11 mouse cellular contexts compared by ENCODE assay signal in genomic region chr13:84750136-84750535, GRCm38 (mm10).
"Had no signal": no experiment of that assay in that cellular context is flagged by ENCODE, and none has a peak within 500 bp of the region (broad histone marks: within the 10 kb centered on the region; RNA-seq: fewer than 3 reads in every experiment).

No protein-coding gene starts in this region.

- H3K27ac ChIP-seq: kidney, postnatal 0 days; liver, embryonic 13.5 days had no signal

- DNase-seq: kidney, adult 2 months; kidney, postnatal 25 days; liver, embryonic 13.5 days; lung, adult 2 months; lung, postnatal 14 days; lung, postnatal 4 days; midbrain, embryonic 14.5 days; thymus, adult 2 months; thymus, postnatal 14 days had no signal

- H3K36me3 ChIP-seq: liver, embryonic 13.5 days had no signal

- H3K27me3 ChIP-seq: liver, embryonic 13.5 days had no signal

- H3K9ac ChIP-seq: liver, embryonic 13.5 days had no signal

- H3K9me3 ChIP-seq: liver, embryonic 13.5 days had no signal

- H3K4me1 ChIP-seq: liver, embryonic 13.5 days had no signal

- H3K4me2 ChIP-seq: liver, embryonic 13.5 days; midbrain, embryonic 11.5 days had no signal

- H3K4me3 ChIP-seq: liver, embryonic 13.5 days had no signal
